Mouse (Mus musculus) spleen, postnatal 4 days (tissue): ENCODE data around the gene Ufsp1.

Experiments
- DNase-seq, 2 experiments: peaks; one replicate each; pipeline ENCODE4 v3.0.0; 2022; ENCODE audit warnings: low spot score in 2 of 2

Ufsp1 gene

GRCm38 (mm10) chr5:137333512-137334174 lies 39.2 kb downstream of the Ufsp1 start, which contains the start of gene Slc12a9:
Gene Slc12a9, minus strand, starts transcription at chr5:137333597.
- peak; percentile 93 to 94 for DNase-seq

GRCm38 (mm10) chr5:137334317-137334716 lies 39.9 kb downstream of the Ufsp1 start:
- no peak for DNase-seq

GRCm38 (mm10) chr5:137335066-137335465 lies 40.6 kb downstream of the Ufsp1 start:
- DNase-seq, result no peak

- no peak for DNase-seq
Measured at GRCm38 (mm10) chr5:137337190-137337589, 42.8 kb downstream of the Ufsp1 start.

GRCm38 (mm10) chr5:137338256-137338655 lies 43.8 kb downstream of the Ufsp1 start:
- peak; percentile 85 to 90 for DNase-seq

GRCm38 (mm10) chr5:137338663-137339289 lies 44.3 kb downstream of the Ufsp1 start:
- no peak for DNase-seq

- DNase-seq, result peak in 1 of 2 experiments; percentile 41
Measured at GRCm38 (mm10) chr5:137339290-137339979, 45.0 kb downstream of the Ufsp1 start.

GRCm38 (mm10) chr5:137340222-137340621 lies 45.8 kb downstream of the Ufsp1 start:
- DNase-seq, result peak in 1 of 2 experiments; percentile 39

GRCm38 (mm10) chr5:137342407-137343012 lies 48.1 kb downstream of the Ufsp1 start:
- DNase-seq, result no peak

- peak in 1 of 2 experiments; percentile 55 for DNase-seq
Measured at GRCm38 (mm10) chr5:137343412-137343811, 49.0 kb downstream of the Ufsp1 start.

GRCm38 (mm10) chr5:137343869-137344268 lies 49.4 kb downstream of the Ufsp1 start:
- DNase-seq, result peak in 1 of 2 experiments; percentile 55
